Mouse (Mus musculus): ENCODE results near the gene Rad23a. TPM values are rescaled to one million over a fixed set of nuclear protein-coding genes. Genes with fewer than 3 reads are reported as not detected.

Rad23a gene
- polyA plus RNA-seq, 1 experiment = 66.0 TPM

GRCm38 (mm10) chr8:84856864-84857441 is 16.5 kb upstream of the Rad23a start, which contains the start of gene Farsa:
Farsa (plus strand) TSS chr8:84856989.
- TF ChIP-seq POLR2A (IDR thresholded peaks at IDR 0.05; ENCODE audit: borderline replicate concordance, extremely low read depth, insufficient read depth, insufficient read length, poor library complexity, severe bottlenecking) (peak; percentile 76; the same call in 1 of the 2 replicates), CTCF (IDR thresholded peaks at IDR 0.05; ENCODE audit: borderline replicate concordance, extremely low read depth, insufficient read depth, insufficient read length) (no peak)
- DNase-seq (ENCODE audit: low read depth) = peak; percentile 98

GRCm38 (mm10) chr8:84856434-84856833 is 16.0 kb upstream of the Rad23a start:
- no peak for TF ChIP-seq CTCF (IDR thresholded peaks at IDR 0.05; ENCODE audit: borderline replicate concordance, extremely low read depth, insufficient read depth, insufficient read length)
- TF ChIP-seq POLR2A (IDR thresholded peaks at IDR 0.05; ENCODE audit: borderline replicate concordance, extremely low read depth, insufficient read depth, insufficient read length, poor library complexity, severe bottlenecking) = no peak
- DNase-seq (ENCODE audit: low read depth) = no peak

DNA sequence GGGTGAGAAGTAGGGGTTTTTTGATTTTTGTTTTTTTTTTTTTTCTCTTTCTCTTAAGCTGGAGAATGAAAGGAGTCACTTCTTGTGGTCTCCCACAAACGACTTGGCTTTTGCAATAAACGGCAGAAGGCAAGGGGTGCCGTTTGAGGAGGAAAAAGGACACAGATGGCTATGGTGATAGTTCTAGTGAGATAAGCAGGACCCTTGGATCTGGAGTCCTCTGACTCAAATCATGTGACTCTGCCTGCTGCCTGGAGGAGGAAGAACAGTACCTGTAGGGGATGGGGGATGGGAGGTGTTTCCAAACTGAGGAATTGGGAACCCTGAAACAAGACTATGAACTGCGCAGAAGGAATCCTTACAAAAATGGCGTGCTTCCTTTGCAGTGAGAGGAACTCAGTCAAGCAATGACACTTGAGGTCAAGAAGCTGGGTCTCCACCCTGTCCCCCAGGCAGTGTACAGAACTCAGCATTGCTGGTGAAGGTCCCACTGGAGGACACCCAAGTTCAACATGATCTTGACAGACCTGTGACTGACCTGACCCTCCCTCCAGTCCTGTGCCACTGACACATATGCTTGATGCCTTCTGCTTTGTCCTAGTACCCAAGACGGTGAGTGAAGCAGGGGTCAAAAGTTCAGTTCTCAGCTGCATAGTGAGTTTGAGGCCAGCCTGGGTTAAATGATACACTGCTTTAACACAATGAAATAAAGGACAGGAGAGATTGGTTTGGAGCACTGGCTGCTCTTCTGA is 7.4 kb upstream of the Rad23a start:
- DNase-seq (ENCODE audit: low read depth) = no peak
- TF ChIP-seq POLR2A (IDR thresholded peaks at IDR 0.05; ENCODE audit: borderline replicate concordance, extremely low read depth, insufficient read depth, insufficient read length, poor library complexity, severe bottlenecking) (no peak), CTCF (IDR thresholded peaks at IDR 0.05; ENCODE audit: borderline replicate concordance, extremely low read depth, insufficient read depth, insufficient read length) (no peak)

GRCm38 (mm10) chr8:84846722-84847572 is 6.5 kb upstream of the Rad23a start, which contains the start of gene Calr:
Calr (minus strand) TSS chr8:84846934.
- peak; percentile 100 for DNase-seq (ENCODE audit: low read depth)
- TF ChIP-seq CTCF (IDR thresholded peaks at IDR 0.05; ENCODE audit: borderline replicate concordance, extremely low read depth, insufficient read depth, insufficient read length) (no peak), POLR2A (IDR thresholded peaks at IDR 0.05; ENCODE audit: borderline replicate concordance, extremely low read depth, insufficient read depth, insufficient read length, poor library complexity, severe bottlenecking) (peak; percentile 98)

GRCm38 (mm10) chr8:84846094-84846721 is 5.7 kb upstream of the Rad23a start:
- TF ChIP-seq CTCF (IDR thresholded peaks at IDR 0.05; ENCODE audit: borderline replicate concordance, extremely low read depth, insufficient read depth, insufficient read length) (no peak), POLR2A (IDR thresholded peaks at IDR 0.05; ENCODE audit: borderline replicate concordance, extremely low read depth, insufficient read depth, insufficient read length, poor library complexity, severe bottlenecking) (no peak)
- DNase-seq (ENCODE audit: low read depth) = no peak

DNA sequence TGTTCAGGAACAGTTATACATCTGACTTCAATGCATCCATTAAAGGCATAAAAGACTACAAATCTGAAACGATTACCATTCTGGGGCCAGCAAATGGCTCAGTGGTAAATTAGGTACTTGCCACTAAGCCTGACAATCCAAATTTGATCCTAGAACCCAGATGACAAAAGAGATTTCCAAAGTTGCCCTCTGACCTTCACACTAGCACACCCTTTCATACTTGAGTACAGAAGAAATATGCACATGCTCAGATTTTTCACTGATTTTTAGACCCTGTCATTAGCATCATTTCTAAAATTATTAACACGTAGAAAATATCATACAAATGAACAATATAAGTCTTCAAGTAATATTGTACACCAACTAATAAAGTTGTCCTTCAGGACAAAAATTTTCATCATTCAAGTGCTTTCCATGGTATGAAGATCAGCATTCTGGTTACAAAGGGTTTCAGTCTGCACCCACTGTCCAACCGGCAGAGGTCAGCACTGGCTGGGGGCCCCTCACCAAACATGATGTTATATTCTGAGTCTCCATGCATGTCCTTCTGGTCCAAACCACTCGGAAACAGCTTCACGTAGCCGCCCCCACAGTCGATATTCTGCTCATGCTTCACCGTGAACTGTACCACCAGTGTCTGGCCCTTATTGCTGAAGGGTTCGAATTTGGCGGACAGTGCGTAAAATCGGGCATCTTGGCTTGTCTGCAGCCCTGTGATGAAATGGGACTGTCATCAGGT is 5.1 kb upstream of the Rad23a start:
- peak; percentile 64 for DNase-seq (ENCODE audit: low read depth)
- TF ChIP-seq POLR2A (IDR thresholded peaks at IDR 0.05; ENCODE audit: borderline replicate concordance, extremely low read depth, insufficient read depth, insufficient read length, poor library complexity, severe bottlenecking) = no peak
- TF ChIP-seq CTCF (IDR thresholded peaks at IDR 0.05; ENCODE audit: borderline replicate concordance, extremely low read depth, insufficient read depth, insufficient read length) = peak; percentile 57

- TF ChIP-seq POLR2A (IDR thresholded peaks at IDR 0.05; ENCODE audit: borderline replicate concordance, extremely low read depth, insufficient read depth, insufficient read length, poor library complexity, severe bottlenecking) (no peak), CTCF (IDR thresholded peaks at IDR 0.05; ENCODE audit: borderline replicate concordance, extremely low read depth, insufficient read depth, insufficient read length) (no peak)
- no peak for DNase-seq (ENCODE audit: low read depth)
Observed at GRCm38 (mm10) chr8:84844397-84845070, 4.1 kb upstream of the Rad23a start.

- TF ChIP-seq POLR2A (IDR thresholded peaks at IDR 0.05; ENCODE audit: borderline replicate concordance, extremely low read depth, insufficient read depth, insufficient read length, poor library complexity, severe bottlenecking) (no peak), CTCF (IDR thresholded peaks at IDR 0.05; ENCODE audit: borderline replicate concordance, extremely low read depth, insufficient read depth, insufficient read length) (no peak)
- no peak for DNase-seq (ENCODE audit: low read depth)
Observed at GRCm38 (mm10) chr8:84841514-84841913, 1.0 kb upstream of the Rad23a start.

DNA sequence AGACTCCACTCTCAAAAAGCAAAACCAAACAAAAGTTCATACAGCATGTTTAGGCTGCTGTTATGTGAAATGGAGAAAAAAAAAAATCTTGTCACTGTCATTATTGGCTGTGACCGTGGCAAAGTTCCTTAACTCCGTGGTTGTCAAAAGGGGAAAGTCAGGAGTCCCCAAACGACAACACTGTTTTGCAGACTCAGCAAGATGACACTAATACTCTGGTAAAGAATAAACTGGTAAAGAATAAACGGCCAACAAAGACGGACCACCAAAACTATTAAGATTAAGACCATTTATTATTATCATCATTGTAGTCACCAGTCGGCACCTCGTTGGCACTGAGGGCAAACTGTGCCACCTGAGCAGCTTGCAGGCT is 604 bp downstream of the Rad23a start:
- TF ChIP-seq POLR2A (IDR thresholded peaks at IDR 0.05; ENCODE audit: borderline replicate concordance, extremely low read depth, insufficient read depth, insufficient read length, poor library complexity, severe bottlenecking) (no peak), CTCF (IDR thresholded peaks at IDR 0.05; ENCODE audit: borderline replicate concordance, extremely low read depth, insufficient read depth, insufficient read length) (no peak)
- DNase-seq (ENCODE audit: low read depth) = no peak

- TF ChIP-seq CTCF (IDR thresholded peaks at IDR 0.05; ENCODE audit: borderline replicate concordance, extremely low read depth, insufficient read depth, insufficient read length) (no peak), POLR2A (IDR thresholded peaks at IDR 0.05; ENCODE audit: borderline replicate concordance, extremely low read depth, insufficient read depth, insufficient read length, poor library complexity, severe bottlenecking) (no peak)
- DNase-seq (ENCODE audit: low read depth) = no peak
Observed at GRCm38 (mm10) chr8:84839411-84839810, 1.1 kb downstream of the Rad23a start.
